Mouse (Mus musculus): ENCODE measurements around the gene Npm3.

Npm3 gene

GRCm38 (mm10) chr19:45737846-45738484, 11.4 kb downstream of the Npm3 start:
- in situ Hi-C loops (cut with MboI, MseI), result loop anchor here in 1 of 2 experiments (25.0 kb wide), 1 partner anchor 176 kb away; the partner anchor contains the start of genes Gm17018 and Poll

GRCm38 (mm10) chr19:45737208-45737845, 12.1 kb downstream of the Npm3 start:
- in situ Hi-C loops (cut with MboI, MseI), result loop anchor here in 1 of 2 experiments (25.0 kb wide), 1 partner anchor 175 kb away; the partner anchor contains the start of genes Gm17018 and Poll

GRCm38 (mm10) chr19:45736855-45737207, 12.6 kb downstream of the Npm3 start:
- in situ Hi-C loops (cut with MboI, MseI), result loop anchor here in 1 of 2 experiments (25.0 kb wide), 1 partner anchor 175 kb away; the partner anchor contains the start of genes Gm17018 and Poll

- in situ Hi-C loops (cut with MboI, MseI), result loop anchor here in 1 of 2 experiments (25.0 kb wide), 1 partner anchor 174 kb away; the partner anchor contains the start of genes Gm17018 and Poll
Observed at GRCm38 (mm10) chr19:45736241-45736640, 13.2 kb downstream of the Npm3 start.

GRCm38 (mm10) chr19:45734762-45735161, 14.6 kb downstream of the Npm3 start:
- in situ Hi-C loops (cut with MboI, MseI), result loop anchor here (5.0 to 25.0 kb wide), 2 partner anchors 47 to 172 kb away; partner anchors contain the start of genes Gm17018 (in 1 of the 2) and Poll (in 1 of the 2)

GRCm38 (mm10) chr19:45734191-45734590, 15.2 kb downstream of the Npm3 start:
- in situ Hi-C loops (cut with MboI, MseI), result loop anchor here (5.0 to 25.0 kb wide), 2 partner anchors 47 to 172 kb away; partner anchors contain the start of genes Gm17018 (in 1 of the 2) and Poll (in 1 of the 2)

- in situ Hi-C loops (cut with MboI, MseI), result loop anchor here (5.0 to 25.0 kb wide), 2 partner anchors 46 to 171 kb away; partner anchors contain the start of genes Gm17018 (in 1 of the 2) and Poll (in 1 of the 2)
Observed at GRCm38 (mm10) chr19:45733564-45733963, 15.8 kb downstream of the Npm3 start.

- in situ Hi-C loops (cut with MboI, MseI), result loop anchor here (5.0 to 25.0 kb wide), 2 partner anchors 44 to 169 kb away; partner anchors contain the start of genes Gm17018 (in 1 of the 2) and Poll (in 1 of the 2)
Observed at GRCm38 (mm10) chr19:45731658-45732057, 17.7 kb downstream of the Npm3 start.

GRCm38 (mm10) chr19:45730042-45730441, 19.3 kb downstream of the Npm3 start:
- in situ Hi-C loops (cut with MboI, MseI), result loop anchor here (5.0 to 25.0 kb wide), 2 partner anchors 43 to 168 kb away; partner anchors contain the start of genes Gm17018 (in 1 of the 2) and Poll (in 1 of the 2)

- in situ Hi-C loops (cut with MboI, MseI), result loop anchor here in 1 of 2 experiments (5.0 to 25.0 kb wide), 2 partner anchors 50 to 165 kb away; partner anchors contain the start of genes Gm17018 and Poll
Observed at GRCm38 (mm10) chr19:45727231-45727630, 22.2 kb downstream of the Npm3 start.

- in situ Hi-C loops (cut with MboI, MseI), result loop anchor here in 1 of 2 experiments (5.0 to 25.0 kb wide), 2 partner anchors 48 to 163 kb away; partner anchors contain the start of genes Gm17018 and Poll
Observed at GRCm38 (mm10) chr19:45725677-45726277, 23.6 kb downstream of the Npm3 start.

- in situ Hi-C loops (cut with MboI, MseI), result no loop called here
Observed at GRCm38 (mm10) chr19:45722188-45722587, 27.2 kb downstream of the Npm3 start.

GRCm38 (mm10) chr19:45718286-45718685, 31.1 kb downstream of the Npm3 start:
- in situ Hi-C loops (cut with MboI, MseI), result no loop called here

GRCm38 (mm10) chr19:45717493-45718220, 31.7 kb downstream of the Npm3 start:
- in situ Hi-C loops (cut with MboI, MseI), result no loop called here

- in situ Hi-C loops (cut with MboI, MseI), result no loop called here
Observed at GRCm38 (mm10) chr19:45708704-45709103, 40.7 kb downstream of the Npm3 start.

Data from T-helper 17 cell (primary cell).